Comparison of ENCODE assay signal across 12 mouse cellular contexts in genomic region chr4:117098764-117099036, GRCm38 (mm10). TPM values are rescaled to one million over a fixed set of nuclear protein-coding genes. Genes with fewer than 3 reads are reported as not detected.
DNase-seq lines count a peak whose midpoint lies in the region; ATAC-seq and TF ChIP-seq lines count a peak whose summit lies in the region.
"Had no signal": no experiment of that assay in that cellular context is flagged by ENCODE, and none has a peak within 500 bp of the region (broad histone marks: within the 10 kb centered on the region; RNA-seq: fewer than 3 reads in every experiment).

No protein-coding gene starts in this region.

- H3K9me3 ChIP-seq in hindbrain, embryonic 13.5 days, result no peaks in the 10 kb centered on the region
- H3K9me3 ChIP-seq in hindbrain, embryonic 11.5 days (ENCODE audit: control insufficient read depth, low read length), result no peaks in the 10 kb centered on the region
- H3K9me3 ChIP-seq in stomach, embryonic 14.5 days (ENCODE audit: control insufficient read depth, low read depth, low read length), result no peaks in the 10 kb centered on the region
- H3K9me3 ChIP-seq in stomach, postnatal 0 days (ENCODE audit: control insufficient read depth, low read length), result no peaks in the 10 kb centered on the region
- H3K9me3 ChIP-seq in limb, embryonic 10.5 days (replicated peaks), result no peaks in the 10 kb centered on the region
- H3K9me3 ChIP-seq: heart, embryonic 10.5 days had no signal

- H3K9ac ChIP-seq in hindbrain, embryonic 13.5 days, result no peak overlapping the region
- H3K9ac ChIP-seq in hindbrain, embryonic 11.5 days (ENCODE audit: low read depth, low read length), result no peak overlapping the region
- no peak overlapping the region for H3K9ac ChIP-seq in stomach, embryonic 14.5 days (replicated peaks; ENCODE audit: low read depth, low read length)
- no peak overlapping the region for H3K9ac ChIP-seq in stomach, postnatal 0 days (ENCODE audit: low read length)

- H3K27me3 ChIP-seq in hindbrain, embryonic 13.5 days, result peaks cover 15% of the 10 kb centered on the region
- H3K27me3 ChIP-seq in hindbrain, embryonic 11.5 days (ENCODE audit: control insufficient read depth, insufficient read depth, low read length), result peaks cover 10% of the 10 kb centered on the region
- H3K27me3 ChIP-seq in stomach, embryonic 14.5 days (ENCODE audit: control insufficient read depth, insufficient read depth, low read length), result no peaks in the 10 kb centered on the region
- no peaks in the 10 kb centered on the region for H3K27me3 ChIP-seq in stomach, postnatal 0 days (ENCODE audit: control insufficient read depth, insufficient read depth, low read length)
- H3K27me3 ChIP-seq in limb, embryonic 10.5 days (ENCODE audit: low read depth, poor library complexity, severe bottlenecking), result no peaks in the 10 kb centered on the region

- no peak for TF ChIP-seq EP300 in stomach, postnatal 0 days (optimal IDR thresholded peaks at IDR 0.05)

- no peak for ATAC-seq in hindbrain, embryonic 13.5 days (ENCODE audit: low FRiP score)
- ATAC-seq in hindbrain, embryonic 11.5 days (ENCODE audit: low FRiP score), result no peak
- no peak for ATAC-seq in stomach, embryonic 14.5 days (ENCODE audit: insufficient number of reproducible peaks, insufficient read depth, low FRiP score, low read depth)
- no peak for ATAC-seq in stomach, postnatal 0 days (ENCODE audit: low FRiP score, low TSS enrichment)
- no peak for ATAC-seq in CD4-positive, CD25-positive, alpha-beta regulatory T cell, adult 4 months
- ATAC-seq in inflammation-experienced regulatory T-cells, adult 6 months, result no peak

- DNase-seq in hindbrain, embryonic 11.5 days (ENCODE audit: low spot score), result no peak
- DNase-seq in stomach, postnatal 0 days (ENCODE audit: low spot score), result no peak
- no peak for DNase-seq in limb, embryonic 10.5 days (ENCODE audit: low spot score)
- DNase-seq: cerebellum, adult 18-20 months; kidney, adult 9 months; thymus, adult 18-20 months had no signal

- no peak overlapping the region for H3K4me3 ChIP-seq in hindbrain, embryonic 13.5 days
- H3K4me3 ChIP-seq in hindbrain, embryonic 11.5 days (ENCODE audit: low read depth, low read length), result no peak overlapping the region
- H3K4me3 ChIP-seq in stomach, embryonic 14.5 days (ENCODE audit: low read depth, low read length), result no peak overlapping the region
- no peak overlapping the region for H3K4me3 ChIP-seq in stomach, postnatal 0 days (ENCODE audit: low read depth, low read length)
- no peak overlapping the region for H3K4me3 ChIP-seq in limb, embryonic 10.5 days
- H3K4me3 ChIP-seq: heart, embryonic 10.5 days had no signal

- WGBS in hindbrain, embryonic 13.5 days, result 79% methylated on average over 2 of the region's 2 CpGs
- WGBS in hindbrain, embryonic 11.5 days, result 72% methylated on average over 2 of the region's 2 CpGs
- 50% methylated on average over 2 of the region's 2 CpGs for WGBS in stomach, embryonic 14.5 days
- WGBS in stomach, postnatal 0 days, result 63% methylated on average over 2 of the region's 2 CpGs
- WGBS in limb, embryonic 10.5 days, result 95% methylated on average over 2 of the region's 2 CpGs

- peaks cover 6% of the 10 kb centered on the region; the same call in 1 of the 2 replicates for H3K36me3 ChIP-seq in hindbrain, embryonic 13.5 days
- H3K36me3 ChIP-seq in hindbrain, embryonic 11.5 days (ENCODE audit: control insufficient read depth, insufficient read depth, low read length), result no peaks in the 10 kb centered on the region
- H3K36me3 ChIP-seq in stomach, embryonic 14.5 days (ENCODE audit: control insufficient read depth, insufficient read depth, low read length), result peaks cover 6% of the 10 kb centered on the region; the same call in 1 of the 2 replicates
- H3K36me3 ChIP-seq in stomach, postnatal 0 days (ENCODE audit: control insufficient read depth, insufficient read depth, low read length), result no peaks in the 10 kb centered on the region
- peaks cover 28% of the 10 kb centered on the region for H3K36me3 ChIP-seq in limb, embryonic 10.5 days

- peaks cover 38% of the 10 kb centered on the region for H3K4me1 ChIP-seq in hindbrain, embryonic 13.5 days (replicated peaks)
- peaks cover 6% of the 10 kb centered on the region; the same call in 1 of the 2 replicates for H3K4me1 ChIP-seq in hindbrain, embryonic 11.5 days (replicated peaks; ENCODE audit: control insufficient read depth, insufficient read depth, low read length)
- H3K4me1 ChIP-seq in stomach, embryonic 14.5 days (ENCODE audit: control insufficient read depth, insufficient read depth, low read length), result peaks cover 9% of the 10 kb centered on the region; the same call in 1 of the 2 replicates
- H3K4me1 ChIP-seq in stomach, postnatal 0 days (replicated peaks; ENCODE audit: control insufficient read depth, insufficient read depth), result peaks cover 4% of the 10 kb centered on the region; the same call in 1 of the 2 replicates
- H3K4me1 ChIP-seq in limb, embryonic 10.5 days, result peaks cover 53% of the 10 kb centered on the region

- no peak for TF ChIP-seq CTCF in stomach, postnatal 0 days (IDR thresholded peaks at IDR 0.05; ENCODE audit: low read depth)

- peak overlapping the region; percentile 92; the same call in 1 of the 2 replicates for H3K4me2 ChIP-seq in hindbrain, embryonic 13.5 days
- no peak overlapping the region for H3K4me2 ChIP-seq in hindbrain, embryonic 11.5 days (replicated peaks; ENCODE audit: low read depth, low read length)
- H3K4me2 ChIP-seq in stomach, embryonic 14.5 days (replicated peaks; ENCODE audit: low read depth, low read length), result peak overlapping the region; percentile 82
- no peak overlapping the region; the same call in 1 of the 2 replicates for H3K4me2 ChIP-seq in stomach, postnatal 0 days (replicated peaks; ENCODE audit: low read depth)

- no peak overlapping the region for H3K27ac ChIP-seq in hindbrain, embryonic 13.5 days
- H3K27ac ChIP-seq in hindbrain, embryonic 11.5 days (ENCODE audit: low read depth, low read length), result no peak overlapping the region
- H3K27ac ChIP-seq in stomach, embryonic 14.5 days (ENCODE audit: low read length), result peak overlapping the region; percentile 82
- no peak overlapping the region for H3K27ac ChIP-seq in stomach, postnatal 0 days (replicated peaks)
- H3K27ac ChIP-seq in limb, embryonic 10.5 days, result peak overlapping the region; percentile 58; the same call in 1 of the 2 replicates
- H3K27ac ChIP-seq: heart, embryonic 10.5 days had no signal

RNA-seq across cellular contexts. Expression of gene Ptch2, which starts 2.8 kb away (rescaled TPM):
- polyA plus RNA-seq in hindbrain, embryonic 13.5 days (2015; fragmentation: Nextera tagmentation; extraction: Ambion mirVana), result 6.8 and 7.9 TPM in 2 replicates
- polyA plus RNA-seq in hindbrain, embryonic 11.5 days (2014; fragmentation: Nextera tagmentation; extraction: Ambion mirVana), result 1.4 and 1.9 TPM in 2 replicates
- 8.2 and 9.8 TPM in 2 replicates for polyA plus RNA-seq in stomach, embryonic 14.5 days (2014; fragmentation: Nextera tagmentation; extraction: Ambion mirVana)
- 1.3 and 1.5 TPM in 2 replicates for polyA plus RNA-seq in stomach, postnatal 0 days (2015; fragmentation: Nextera tagmentation; extraction: Ambion mirVana)
- polyA plus RNA-seq in limb, embryonic 10.5 days (2016; fragmentation: Nextera tagmentation; extraction: Ambion mirVana), result 8.4 and 9.0 TPM in 2 replicates
- under 1 TPM in 1 of 2 experiments, not detected in 1; 0.76 TPM for polyA plus RNA-seq in CD4-positive, CD25-positive, alpha-beta regulatory T cell, adult 4 months (2017; shearing (Covaris generic))
- polyA plus RNA-seq in inflammation-experienced regulatory T-cells, adult 6 months (2017; shearing (Covaris generic)), result under 1 TPM in 2 of 3 experiments, not detected in 1; 0.15 to 0.24 TPM

RNA-seq across cellular contexts. Expression of gene Btbd19, which starts 26.8 kb away (rescaled TPM):
- polyA plus RNA-seq in hindbrain, embryonic 13.5 days (2015; fragmentation: Nextera tagmentation; extraction: Ambion mirVana), result 3.9 and 4.2 TPM in 2 replicates
- 3.6 and 3.8 TPM in 2 replicates for polyA plus RNA-seq in hindbrain, embryonic 11.5 days (2014; fragmentation: Nextera tagmentation; extraction: Ambion mirVana)
- 6.7 and 8.5 TPM in 2 replicates for polyA plus RNA-seq in stomach, embryonic 14.5 days (2014; fragmentation: Nextera tagmentation; extraction: Ambion mirVana)
- polyA plus RNA-seq in stomach, postnatal 0 days (2015; fragmentation: Nextera tagmentation; extraction: Ambion mirVana), result 5.7 and 5.9 TPM in 2 replicates
- 5.5 and 5.9 TPM in 2 replicates for polyA plus RNA-seq in limb, embryonic 10.5 days (2016; fragmentation: Nextera tagmentation; extraction: Ambion mirVana)
- 10 to 100 TPM; 18.5 to 19.2 TPM for polyA plus RNA-seq in CD4-positive, CD25-positive, alpha-beta regulatory T cell, adult 4 months (2017; shearing (Covaris generic))
- polyA plus RNA-seq in inflammation-experienced regulatory T-cells, adult 6 months (2017; shearing (Covaris generic)), result 10 to 100 TPM; 24.8 to 27.2 (median 25.0) TPM

RNA-seq across cellular contexts. Expression of gene Tctex1d4, which starts 27.9 kb away (rescaled TPM):
- polyA plus RNA-seq in hindbrain, embryonic 13.5 days (2015; fragmentation: Nextera tagmentation; extraction: Ambion mirVana), result 0.86 TPM in 1 of 2 replicates, not detected in the other
- polyA plus RNA-seq in hindbrain, embryonic 11.5 days (2014; fragmentation: Nextera tagmentation; extraction: Ambion mirVana), result 0.60 TPM in 1 of 2 replicates, not detected in the other
- polyA plus RNA-seq in stomach, embryonic 14.5 days (2014; fragmentation: Nextera tagmentation; extraction: Ambion mirVana), result not detected in 2 replicates
- polyA plus RNA-seq in stomach, postnatal 0 days (2015; fragmentation: Nextera tagmentation; extraction: Ambion mirVana), result 0.58 and 0.62 TPM in 2 replicates
- polyA plus RNA-seq in limb, embryonic 10.5 days (2016; fragmentation: Nextera tagmentation; extraction: Ambion mirVana), result not detected in 2 replicates
- 1 to 10 TPM; 3.2 to 6.2 TPM for polyA plus RNA-seq in CD4-positive, CD25-positive, alpha-beta regulatory T cell, adult 4 months (2017; shearing (Covaris generic))
- 1 to 10 TPM; 2.0 to 4.1 (median 3.1) TPM for polyA plus RNA-seq in inflammation-experienced regulatory T-cells, adult 6 months (2017; shearing (Covaris generic))
- polyA plus RNA-seq: embryonic facial prominence, embryonic 11.5 days; heart, embryonic 10.5 days had no signal

RNA-seq across cellular contexts. Expression of gene Plk3, which starts 35.1 kb away (rescaled TPM):
- 16.2 and 16.6 TPM in 2 replicates for polyA plus RNA-seq in hindbrain, embryonic 13.5 days (2015; fragmentation: Nextera tagmentation; extraction: Ambion mirVana)
- polyA plus RNA-seq in hindbrain, embryonic 11.5 days (2014; fragmentation: Nextera tagmentation; extraction: Ambion mirVana), result 31.3 and 37.1 TPM in 2 replicates
- 2.6 and 3.8 TPM in 2 replicates for polyA plus RNA-seq in stomach, embryonic 14.5 days (2014; fragmentation: Nextera tagmentation; extraction: Ambion mirVana)
- polyA plus RNA-seq in stomach, postnatal 0 days (2015; fragmentation: Nextera tagmentation; extraction: Ambion mirVana), result 18.1 and 18.7 TPM in 2 replicates
- 2.5 and 3.5 TPM in 2 replicates for polyA plus RNA-seq in limb, embryonic 10.5 days (2016; fragmentation: Nextera tagmentation; extraction: Ambion mirVana)
- 10 to 100 TPM; 12.2 to 13.2 TPM for polyA plus RNA-seq in CD4-positive, CD25-positive, alpha-beta regulatory T cell, adult 4 months (2017; shearing (Covaris generic))
- 10 to 100 TPM; 13.4 to 19.8 (median 18.8) TPM for polyA plus RNA-seq in inflammation-experienced regulatory T-cells, adult 6 months (2017; shearing (Covaris generic))

RNA-seq across cellular contexts. Expression of gene Rps8, which starts 57.3 kb away (rescaled TPM):
- 576 and 608 TPM in 2 replicates for polyA plus RNA-seq in hindbrain, embryonic 13.5 days (2015; fragmentation: Nextera tagmentation; extraction: Ambion mirVana)
- 779 and 892 TPM in 2 replicates for polyA plus RNA-seq in hindbrain, embryonic 11.5 days (2014; fragmentation: Nextera tagmentation; extraction: Ambion mirVana)
- 1,401 and 1,488 TPM in 2 replicates for polyA plus RNA-seq in stomach, embryonic 14.5 days (2014; fragmentation: Nextera tagmentation; extraction: Ambion mirVana)
- 752 and 809 TPM in 2 replicates for polyA plus RNA-seq in stomach, postnatal 0 days (2015; fragmentation: Nextera tagmentation; extraction: Ambion mirVana)
- polyA plus RNA-seq in limb, embryonic 10.5 days (2016; fragmentation: Nextera tagmentation; extraction: Ambion mirVana), result 842 and 1,039 TPM in 2 replicates
- polyA plus RNA-seq in CD4-positive, CD25-positive, alpha-beta regulatory T cell, adult 4 months (2017; shearing (Covaris generic)), result 100 to 1,000 TPM; 663 to 923 TPM
- 100 to 1,000 TPM; 670 to 888 (median 878) TPM for polyA plus RNA-seq in inflammation-experienced regulatory T-cells, adult 6 months (2017; shearing (Covaris generic))

Comparison
In these comparisons a context has a peak if more than half of its experiments do, and no peak if none do; other contexts are left out.
1. H3K27ac ChIP-seq: peak in stomach, embryonic 14.5 days (single experiment) and limb, embryonic 10.5 days (single experiment); none in hindbrain, embryonic 13.5 days (single experiment), hindbrain, embryonic 11.5 days (single experiment) and stomach, postnatal 0 days (single experiment).
2. H3K4me2 ChIP-seq: peak in hindbrain, embryonic 13.5 days (single experiment) and stomach, embryonic 14.5 days (single experiment); none in hindbrain, embryonic 11.5 days (single experiment) and stomach, postnatal 0 days (single experiment).